Mouse (Mus musculus) lung, embryonic 14.5 days (tissue): ENCODE data around the gene Tmc7. TPM values are rescaled to one million over a fixed set of nuclear protein-coding genes. Genes with fewer than 3 reads are reported as not detected.

Source experiments
- ATAC-seq: fragments of 200-750 bp; cut with Nextera tagmentation; 2 replicates; pipeline ENCODE4 v1.8.0; 2017; ENCODE audit warnings: mild to moderate bottlenecking, moderate TSS enrichment, moderate library complexity; ENCODE audit not compliant: insufficient read depth
- DNase-seq: peaks from one replicate; pipeline ENCODE4 v3.0.0-alpha.2; 2015
- H3K27ac ChIP-seq: fragments of 300-500 bp; sonication (generic); 2 replicates; pipeline ENCODE4 v1.5.1; 2014; ENCODE audit warnings: low read depth, mild to moderate bottlenecking, moderate library complexity
- H3K27me3 ChIP-seq: fragments of 300-500 bp; sonication (generic); 2 replicates; pipeline ENCODE4 v1.6.1; 2014; ENCODE audit warnings: low read length, control low read depth; ENCODE audit not compliant: insufficient read depth
- H3K36me3 ChIP-seq: fragments of 300-500 bp; sonication (generic); 2 replicates; pipeline ENCODE4 v1.6.1; 2014; ENCODE audit warnings: control low read depth; ENCODE audit not compliant: insufficient read depth
- H3K4me1 ChIP-seq: fragments of 300-500 bp; sonication (generic); 2 replicates; pipeline ENCODE4 v1.6.1; 2014; ENCODE audit warnings: antibody characterized with exemption, control low read depth; ENCODE audit not compliant: insufficient read depth
- H3K4me2 ChIP-seq: fragments of 300-500 bp; sonication (generic); 2 replicates; pipeline ENCODE4 v1.6.1; 2014; ENCODE audit warnings: mild to moderate bottlenecking
- H3K4me3 ChIP-seq: fragments of 300-500 bp; sonication (generic); 2 replicates; pipeline ENCODE4 v1.5.1; 2014; ENCODE audit warnings: low read depth, low read length
- H3K9ac ChIP-seq: fragments of 300-500 bp; sonication (generic); 2 replicates; pipeline ENCODE4 v1.6.1; 2014
- H3K9me3 ChIP-seq: fragments of 300-500 bp; sonication (generic); 2 replicates; pipeline ENCODE4 v1.6.1; 2016; ENCODE audit warnings: low read depth, low read length, control low read depth
- CTCF ChIP-seq: IDR thresholded peaks from 2 replicates; pipeline ENCODE4 v1.5.1; 2016; ENCODE audit warnings: antibody characterized with exemption, low read depth
- WGBS: fragments of 180-500 bp; shearing (Covaris S2); extraction: QIAGEN DNeasy Blood & Tissue Kit; methylation state at CpG from one replicate; pipeline ENCODE4 v1.1.7; 2014; 5-methylcytosine and 5-hydroxymethylcytosine counted together
- polyA plus RNA-seq: library from polyadenylated mRNA; unstranded; fragments of >200 nt; fragmentation: Nextera tagmentation; extraction: Ambion mirVana; gene quantifications from 2 replicates; pipeline ENCODE4 v1.2.1, GENCODE M21; 2014

Gene Tmc7
- polyA plus RNA-seq, 1 experiment from 2014 or later, result 2.2 TPM

DNA sequence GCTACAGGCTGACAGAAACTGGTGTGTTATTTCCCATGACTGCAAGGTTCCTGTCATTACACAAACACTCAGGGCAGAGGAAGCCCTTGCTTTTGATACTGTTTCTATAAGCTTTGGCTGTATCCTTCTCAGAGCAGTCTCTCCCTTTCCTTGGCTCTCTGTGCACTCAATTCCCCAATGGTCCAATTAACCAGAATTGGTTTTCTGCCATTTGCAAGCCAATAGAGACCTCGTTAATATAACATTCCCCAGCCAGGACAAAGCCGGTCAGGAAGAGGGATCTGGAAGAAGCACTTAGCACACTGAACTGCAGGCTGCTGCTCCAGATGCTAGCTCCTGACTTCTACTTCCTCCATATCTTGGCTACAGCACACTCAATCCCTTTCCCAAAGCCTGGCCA, 30.2 kb downstream of the Tmc7 start:
- Histone ChIP-seq H3K27ac (no peak overlapping the region), H3K4me3 (no peak overlapping the region), H3K9ac (no peak overlapping the region), H3K4me2 (no peak overlapping the region), H3K9me3 (no peaks in the 10 kb centered on the region; the same call in 1 of the 2 replicates), H3K4me1 (no peaks in the 10 kb centered on the region), H3K36me3 (no peaks in the 10 kb centered on the region), H3K27me3 (no peaks in the 10 kb centered on the region)
- ATAC-seq (no peak), DNase-seq (no peak)
- TF ChIP-seq CTCF, result no peak
- 92% methylated on average over 2 of the region's 2 CpGs for WGBS

DNA sequence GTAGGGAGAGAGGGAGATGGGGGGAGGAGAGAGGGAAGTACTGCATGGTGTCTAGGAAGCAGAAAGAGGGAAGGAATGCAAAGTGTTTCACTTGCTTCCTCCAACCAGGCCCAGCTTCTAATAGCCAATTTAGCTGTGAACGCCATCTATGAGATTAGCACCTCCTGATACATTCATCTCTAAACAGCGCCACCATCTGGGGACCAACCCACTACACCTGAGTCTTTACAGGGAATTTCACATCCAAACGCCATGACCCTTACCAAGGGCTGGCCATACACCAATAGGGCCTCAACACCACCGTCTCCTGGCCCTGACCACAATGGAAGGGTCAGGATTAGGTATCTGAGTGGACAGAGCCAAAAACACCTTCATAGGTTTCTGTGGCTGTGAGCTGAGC, 30.7 kb downstream of the Tmc7 start:
- DNase-seq (no peak), ATAC-seq (no peak)
- Histone ChIP-seq H3K9ac (no peak overlapping the region), H3K27ac (no peak overlapping the region), H3K27me3 (no peaks in the 10 kb centered on the region), H3K4me2 (no peak overlapping the region), H3K4me3 (no peak overlapping the region), H3K4me1 (no peaks in the 10 kb centered on the region), H3K36me3 (no peaks in the 10 kb centered on the region), H3K9me3 (no peaks in the 10 kb centered on the region; the same call in 1 of the 2 replicates)
- 67% methylated on average over 4 of the region's 4 CpGs for WGBS
- no peak for TF ChIP-seq CTCF

DNA sequence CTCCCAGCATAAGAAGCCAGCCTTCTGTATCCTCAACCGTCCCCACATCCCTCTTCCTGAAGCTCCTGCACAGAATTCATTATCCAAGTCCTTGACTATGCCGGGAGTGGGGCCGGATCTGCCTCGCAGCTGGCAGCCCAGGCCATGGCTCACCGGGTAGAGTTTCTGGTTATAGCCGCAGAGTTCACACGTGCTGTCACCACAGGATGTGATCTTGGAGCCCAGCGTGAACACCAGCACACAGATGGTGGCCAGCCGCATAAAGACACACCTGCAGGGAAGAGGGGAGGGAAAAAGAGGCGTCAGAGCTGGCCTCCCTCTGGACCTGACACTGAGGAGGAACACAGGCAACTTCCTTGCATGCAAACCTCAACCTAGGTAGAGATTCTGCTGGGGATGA, 37.1 kb downstream of the Tmc7 start:
- no peak for TF ChIP-seq CTCF
- Histone ChIP-seq H3K36me3 (no peaks in the 10 kb centered on the region), H3K9me3 (no peaks in the 10 kb centered on the region; the same call in 1 of the 2 replicates), H3K4me2 (no peak overlapping the region), H3K27ac (no peak overlapping the region), H3K9ac (no peak overlapping the region), H3K27me3 (no peaks in the 10 kb centered on the region), H3K4me3 (no peak overlapping the region), H3K4me1 (no peaks in the 10 kb centered on the region)
- ATAC-seq (no peak), DNase-seq (no peak)
- 72% methylated on average over 10 of the region's 10 CpGs for WGBS

DNA sequence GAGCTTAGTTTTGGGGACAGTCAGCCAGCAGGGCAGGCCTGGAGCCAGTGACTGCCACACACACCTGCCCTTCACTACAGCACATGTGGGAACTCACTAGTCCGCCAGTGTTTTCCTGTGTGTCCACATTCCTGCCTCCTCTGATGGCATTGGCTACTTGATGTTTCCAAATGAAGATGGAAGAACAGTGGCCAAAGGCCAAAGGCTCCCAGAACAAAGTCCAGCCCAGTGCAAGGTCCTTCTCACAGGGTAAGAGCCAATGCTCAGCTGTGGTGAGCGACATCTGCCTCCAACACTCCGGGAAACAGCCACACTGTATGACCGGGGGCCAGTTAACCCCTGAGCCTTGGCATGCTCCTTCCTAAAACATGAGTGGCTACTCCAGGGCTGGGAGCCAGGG, 40.4 kb downstream of the Tmc7 start:
- Histone ChIP-seq H3K9me3 (no peaks in the 10 kb centered on the region), H3K4me3 (no peak overlapping the region), H3K27me3 (no peaks in the 10 kb centered on the region), H3K27ac (no peak overlapping the region), H3K36me3 (no peaks in the 10 kb centered on the region), H3K4me2 (no peak overlapping the region), H3K9ac (no peak overlapping the region), H3K4me1 (no peaks in the 10 kb centered on the region)
- ATAC-seq (no peak), DNase-seq (no peak)
- 81% methylated on average over 4 of the region's 4 CpGs for WGBS
- TF ChIP-seq CTCF, result no peak

GRCm38 (mm10) chr7:118535076-118535475, 49.5 kb downstream of the Tmc7 start:
- Histone ChIP-seq H3K27me3 (no peaks in the 10 kb centered on the region), H3K9me3 (no peaks in the 10 kb centered on the region), H3K4me2 (no peak overlapping the region), H3K9ac (no peak overlapping the region), H3K36me3 (no peaks in the 10 kb centered on the region), H3K27ac (0 out of 2 replicates have a peak overlapping the region, but pooled peaks have one; percentile 10), H3K4me3 (no peak overlapping the region), H3K4me1 (no peaks in the 10 kb centered on the region)
- TF ChIP-seq CTCF, result no peak
- DNase-seq (peak; percentile 67), ATAC-seq (no peak)
- 70% methylated on average over 4 of the region's 4 CpGs for WGBS

DNA sequence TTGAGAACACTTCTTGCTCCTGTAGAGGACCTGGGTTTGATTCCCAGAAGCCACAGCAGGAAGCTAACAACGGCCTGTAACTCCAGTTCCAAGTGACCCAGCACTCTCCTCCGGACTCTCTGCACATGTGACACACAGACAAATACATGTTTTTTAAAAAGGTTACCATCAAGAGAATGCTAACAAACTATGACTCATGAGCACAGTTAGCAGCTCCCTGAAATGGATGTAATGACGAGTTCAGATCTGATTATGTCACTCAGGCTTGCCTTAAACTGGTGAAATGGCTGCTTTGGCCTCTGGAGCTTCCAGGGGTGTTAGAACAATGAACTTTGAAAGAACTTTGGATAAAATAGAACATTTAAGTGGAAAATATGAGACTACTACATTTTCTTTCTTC, 50.2 kb downstream of the Tmc7 start:
- Histone ChIP-seq H3K9me3 (no peaks in the 10 kb centered on the region), H3K36me3 (no peaks in the 10 kb centered on the region), H3K27ac (no peak overlapping the region), H3K4me1 (no peaks in the 10 kb centered on the region), H3K27me3 (no peaks in the 10 kb centered on the region), H3K4me2 (no peak overlapping the region), H3K9ac (no peak overlapping the region), H3K4me3 (no peak overlapping the region)
- DNase-seq (no peak), ATAC-seq (no peak)
- 73% methylated on average over 3 of the region's 3 CpGs for WGBS
- no peak for TF ChIP-seq CTCF

GRCm38 (mm10) chr7:118533178-118533578, 51.4 kb downstream of the Tmc7 start, which contains the start of gene Coq7:
TSS of gene Coq7 (minus strand) at chr7:118533356.
- DNase-seq, result peak; percentile 99
- Histone ChIP-seq H3K4me3 (peak within 1 kb of the TSS; percentile 66), H3K9me3 (no peaks in the 10 kb centered on the region), H3K27me3 (no peaks in the 10 kb centered on the region), H3K27ac (peak within 1 kb of the TSS; percentile 95), H3K9ac (peak within 1 kb of the TSS; percentile 78), H3K4me1 (no peaks in the 10 kb centered on the region), H3K4me2 (peak within 1 kb of the TSS; percentile 65), H3K36me3 (0 out of 2 replicates have a peak, but pooled peaks cover 5% of the 10 kb centered on the region)
- TF ChIP-seq CTCF, result no peak
- WGBS, result 0% methylated on average over 31 of the region's 31 CpGs
- ATAC-seq, result peak; percentile 100
